Comparison of ENCODE assay signal across 23 mouse cellular contexts in genomic region chr9:42043934-42044333, GRCm38 (mm10).
DNase-seq lines count a peak whose midpoint lies in the region; ATAC-seq and TF ChIP-seq lines count a peak whose summit lies in the region.
"Had no signal": no experiment of that assay in that cellular context is flagged by ENCODE, and none has a peak within 500 bp of the region (broad histone marks: within the 10 kb centered on the region; RNA-seq: fewer than 3 reads in every experiment).

No protein-coding gene starts in this region.

- no peak overlapping the region for H3K27ac ChIP-seq in heart, embryonic 10.5 days
- H3K27ac ChIP-seq in midbrain, embryonic 11.5 days (ENCODE audit: low read depth, low read length): no peak overlapping the region
- H3K27ac ChIP-seq in midbrain, embryonic 14.5 days (replicated peaks; ENCODE audit: low read depth, low read length): no peak overlapping the region
- 0 out of 2 replicates have a peak overlapping the region, but pooled peaks have one; percentile 10 for H3K27ac ChIP-seq in ES-E14 (ENCODE audit: insufficient read depth, low read depth, low read length, poor library complexity, severe bottlenecking)

- DNase-seq in heart, adult 11 months: peak; percentile 53
- no peak for DNase-seq in heart, postnatal 36 days
- peak; percentile 51 for DNase-seq in heart, embryonic 10.5 days (ENCODE audit: low spot score)
- no peak for DNase-seq in heart, postnatal 4 days
- peak; percentile 59 for DNase-seq in midbrain, embryonic 11.5 days (ENCODE audit: low spot score, missing footprints)
- DNase-seq in midbrain, embryonic 14.5 days: no peak
- no peak for DNase-seq in ES-E14 (ENCODE audit: low read depth, low spot score)
- DNase-seq in layer of hippocampus, adult 9-10 months (ENCODE audit: low spot score): no peak
- DNase-seq: adrenal gland, adult 2 months; adrenal gland, adult 8-10 months; adrenal gland, postnatal 10 days; adrenal gland, postnatal 14 days; adrenal gland, postnatal 25 days; adrenal gland, postnatal 36 days; B cell, adult 2 months; cerebellum, adult 11 months; cerebellum, adult 11-12 months; cerebellum, adult 18-20 months had no signal

- in situ Hi-C loops in ES-E14 (cut with MboI; ENCODE audit: low sequenced_read_pairs in 2 of 2, unreplicated experiment in 2 of 2): no loop called here

- WGBS in heart, embryonic 10.5 days: 84% methylated on average over 8 of the region's 8 CpGs
- 93% methylated on average over 8 of the region's 8 CpGs for WGBS in midbrain, embryonic 11.5 days
- 92% methylated on average over 8 of the region's 8 CpGs for WGBS in midbrain, embryonic 14.5 days

- H3K4me2 ChIP-seq in midbrain, embryonic 11.5 days: no peak overlapping the region
- H3K4me2 ChIP-seq in midbrain, embryonic 14.5 days (ENCODE audit: low read length): no peak overlapping the region

- H3K9ac ChIP-seq in midbrain, embryonic 11.5 days (ENCODE audit: low read length): no peak overlapping the region
- no peak overlapping the region for H3K9ac ChIP-seq in midbrain, embryonic 14.5 days (replicated peaks; ENCODE audit: low read length)
- H3K9ac ChIP-seq in ES-E14 (ENCODE audit: insufficient read depth, low read depth, low read length, poor library complexity, severe bottlenecking): no peak overlapping the region

- H3K4me1 ChIP-seq in heart, embryonic 10.5 days: peaks cover 23% of the 10 kb centered on the region
- peaks cover 3% of the 10 kb centered on the region; the same call in 1 of the 2 replicates for H3K4me1 ChIP-seq in midbrain, embryonic 11.5 days (ENCODE audit: control insufficient read depth, insufficient read depth, low read length)
- H3K4me1 ChIP-seq in midbrain, embryonic 14.5 days (ENCODE audit: control insufficient read depth, insufficient read depth, low read length): no peaks in the 10 kb centered on the region
- H3K4me1 ChIP-seq in ES-E14 (ENCODE audit: control insufficient read depth in 2 of 2, insufficient read depth in 2 of 2, low read length in 2 of 2, poor library complexity in 1 of 2): peaks cover 0 to 5% of the 10 kb centered on the region in 2 experiments; a peak in 1 of 4 replicates

- H3K27me3 ChIP-seq in heart, embryonic 10.5 days (ENCODE audit: insufficient read depth, poor library complexity, severe bottlenecking): peaks cover 37% of the 10 kb centered on the region
- no peaks in the 10 kb centered on the region for H3K27me3 ChIP-seq in midbrain, embryonic 11.5 days (ENCODE audit: control insufficient read depth, insufficient read depth, low read length)
- no peaks in the 10 kb centered on the region for H3K27me3 ChIP-seq in midbrain, embryonic 14.5 days (ENCODE audit: control insufficient read depth, insufficient read depth, low read length)
- H3K27me3 ChIP-seq: CH12.LX, Patski had no signal

- H3K4me3 ChIP-seq in heart, embryonic 10.5 days: no peak overlapping the region
- H3K4me3 ChIP-seq in midbrain, embryonic 11.5 days (ENCODE audit: low read depth, low read length): no peak overlapping the region
- no peak overlapping the region for H3K4me3 ChIP-seq in midbrain, embryonic 14.5 days (replicated peaks; ENCODE audit: low read depth, low read length)
- H3K4me3 ChIP-seq in ES-E14 (ENCODE audit: insufficient read depth in 1 of 2, low read depth in 1 of 2, low read length in 2 of 2, poor library complexity in 1 of 2, severe bottlenecking in 1 of 2): no peak overlapping the region

- intact Hi-C loops in heart, postnatal 36 days (cut with DNase I): no loop called here

- no peak for ATAC-seq in midbrain, embryonic 11.5 days (ENCODE audit: low FRiP score)
- no peak for ATAC-seq in midbrain, embryonic 14.5 days (ENCODE audit: low FRiP score, low TSS enrichment)
- ATAC-seq: activated CD4-positive, CD25-positive, alpha-beta regulatory T cell, adult 4 months; CD4-positive, CD25-positive, alpha-beta regulatory T cell, adult 4 months; Patski had no signal

- no peaks in the 10 kb centered on the region for H3K9me3 ChIP-seq in heart, embryonic 10.5 days
- H3K9me3 ChIP-seq in midbrain, embryonic 11.5 days (ENCODE audit: control insufficient read depth, low read length): no peaks in the 10 kb centered on the region
- no peaks in the 10 kb centered on the region for H3K9me3 ChIP-seq in midbrain, embryonic 14.5 days (ENCODE audit: control insufficient read depth, low read length)
- H3K9me3 ChIP-seq in ES-E14 (ENCODE audit: control insufficient read depth, insufficient read depth, low read depth, low read length): no peaks in the 10 kb centered on the region

- peaks cover 20% of the 10 kb centered on the region; the same call in 1 of the 2 replicates for H3K36me3 ChIP-seq in heart, embryonic 10.5 days
- H3K36me3 ChIP-seq in midbrain, embryonic 11.5 days (ENCODE audit: control insufficient read depth, insufficient read depth, low read length): no peaks in the 10 kb centered on the region
- H3K36me3 ChIP-seq in midbrain, embryonic 14.5 days (ENCODE audit: control insufficient read depth, insufficient read depth, low read length): peaks cover 7% of the 10 kb centered on the region; the same call in 1 of the 2 replicates
- peaks cover 18% of the 10 kb centered on the region for H3K36me3 ChIP-seq in ES-E14 (ENCODE audit: control insufficient read depth, insufficient read depth, low read length, poor library complexity, severe bottlenecking)
- H3K36me3 ChIP-seq: G1E had no signal

TF ChIP-seq in ES-E14, 5 proteins besides CTCF, POLR2A, EP300 and RAD21:
- no peak for TF ChIP-seq MAFK (IDR thresholded peaks at IDR 0.05; ENCODE audit: insufficient read depth, low read depth, low read length)
- no peak for TF ChIP-seq ZC3H11A (IDR thresholded peaks at IDR 0.05; ENCODE audit: borderline replicate concordance, low read depth, low read length)
- no peak for TF ChIP-seq HCFC1 (IDR thresholded peaks at IDR 0.05; ENCODE audit: borderline replicate concordance, insufficient read depth, low read length)

Comparison
In these comparisons a context has a peak if more than half of its experiments do, and no peak if none do; other contexts are left out.
1. DNase-seq: peak in heart, adult 11 months (single experiment), heart, embryonic 10.5 days (single experiment) and midbrain, embryonic 11.5 days (single experiment); none in heart, postnatal 36 days (0 of 2), heart, postnatal 4 days (single experiment), midbrain, embryonic 14.5 days (single experiment), ES-E14 (single experiment) and layer of hippocampus, adult 9-10 months (single experiment).